Mouse (Mus musculus) midbrain, embryonic 15.5 days (tissue): ENCODE measurements around the gene Uchl4. TPM values are rescaled to one million over a fixed set of nuclear protein-coding genes. Genes with fewer than 3 reads are reported as not detected.

ENCODE experiments used
- ATAC-seq: fragments of 200-750 bp; cut with Nextera tagmentation; replicated peaks from 2 replicates; pipeline ENCODE4 v1.8.0; 2017; ENCODE audit warnings: moderate TSS enrichment
- H3K27ac ChIP-seq: fragments of 300-500 bp; sonication (generic); 2 replicates; pipeline ENCODE4 v1.5.1; 2015; ENCODE audit warnings: mild to moderate bottlenecking, inconsistent platforms
- H3K27me3 ChIP-seq: fragments of 300-500 bp; sonication (generic); replicated peaks from 2 replicates; pipeline ENCODE4 v1.6.1; 2015; ENCODE audit warnings: inconsistent platforms
- H3K36me3 ChIP-seq: fragments of 300-500 bp; sonication (generic); replicated peaks from 2 replicates; pipeline ENCODE4 v1.6.1; 2015; ENCODE audit warnings: inconsistent platforms
- H3K4me1 ChIP-seq: fragments of 300-500 bp; sonication (generic); 2 replicates; pipeline ENCODE4 v1.6.1; 2015; ENCODE audit warnings: inconsistent platforms
- H3K4me2 ChIP-seq: fragments of 300-500 bp; sonication (generic); 2 replicates; pipeline ENCODE4 v1.6.1; 2015; ENCODE audit warnings: inconsistent platforms, mild to moderate bottlenecking, moderate library complexity
- H3K4me3 ChIP-seq: fragments of 300-500 bp; sonication (generic); 2 replicates; pipeline ENCODE4 v1.5.1; 2015; ENCODE audit warnings: mild to moderate bottlenecking, inconsistent platforms
- H3K9ac ChIP-seq: fragments of 300-500 bp; sonication (generic); 2 replicates; pipeline ENCODE4 v1.6.1; 2015; ENCODE audit warnings: mild to moderate bottlenecking, inconsistent platforms
- H3K9me3 ChIP-seq: fragments of 300-500 bp; sonication (generic); 2 replicates; pipeline ENCODE4 v1.6.1; 2016; ENCODE audit warnings: inconsistent platforms
- WGBS: fragments of 180-500 bp; shearing (Covaris S2); methylation state at CpG from one replicate; pipeline ENCODE4 v1.1.7; 2015; ENCODE audit warnings: mixed read lengths; 5-methylcytosine and 5-hydroxymethylcytosine counted together
- polyA plus RNA-seq: library from polyadenylated mRNA; unstranded; fragments of >200 nt; fragmentation: Nextera tagmentation; extraction: Ambion mirVana; gene quantifications from 2 replicates; pipeline ENCODE4 v1.2.1, GENCODE M21; 2015

Gene Uchl4
- polyA plus RNA-seq, 1 experiment from 2014 or later: 2.7 TPM

DNA sequence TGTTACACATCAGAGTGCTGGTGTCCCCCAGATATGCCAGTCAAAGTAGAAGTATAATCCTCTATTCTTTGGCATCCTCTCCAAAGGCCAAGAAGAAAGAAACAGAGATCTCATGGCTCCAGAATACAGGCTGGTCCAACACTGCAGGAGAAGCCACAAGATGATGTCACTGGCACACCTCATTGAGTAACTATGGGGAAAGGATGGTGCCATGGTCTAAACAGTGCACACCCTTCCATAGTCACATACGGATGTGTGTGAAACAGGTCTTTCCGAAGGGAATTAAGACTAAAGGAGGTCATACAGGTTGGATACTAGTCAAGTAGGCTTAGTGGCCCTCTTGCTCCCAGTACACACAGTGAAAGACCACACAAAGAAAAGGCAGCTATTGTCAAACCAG is 18.4 kb upstream of the Uchl4 start:
- Histone ChIP-seq H3K4me2 (no peak overlapping the region), H3K4me1 (peaks cover 4% of the 10 kb centered on the region; the same call in 1 of the 2 replicates), H3K36me3 (no peaks in the 10 kb centered on the region), H3K9me3 (no peaks in the 10 kb centered on the region), H3K27ac (no peak overlapping the region), H3K9ac (no peak overlapping the region), H3K4me3 (no peak overlapping the region), H3K27me3 (no peaks in the 10 kb centered on the region)
- ATAC-seq: no peak
- 90% methylated on average over 2 of the region's 2 CpGs for WGBS

GRCm38 (mm10) chr9:64217887-64218286 is 17.1 kb upstream of the Uchl4 start:
- no peaks in the 10 kb centered on the region for H3K27me3 ChIP-seq
- H3K36me3 ChIP-seq: no peaks in the 10 kb centered on the region
- H3K27ac ChIP-seq: no peak overlapping the region
- H3K4me3 ChIP-seq: no peak overlapping the region
- no peak overlapping the region for H3K4me2 ChIP-seq
- peaks cover 4% of the 10 kb centered on the region; the same call in 1 of the 2 replicates for H3K4me1 ChIP-seq
- no peaks in the 10 kb centered on the region for H3K9me3 ChIP-seq
- no peak overlapping the region for H3K9ac ChIP-seq
- ATAC-seq: no peak

DNA sequence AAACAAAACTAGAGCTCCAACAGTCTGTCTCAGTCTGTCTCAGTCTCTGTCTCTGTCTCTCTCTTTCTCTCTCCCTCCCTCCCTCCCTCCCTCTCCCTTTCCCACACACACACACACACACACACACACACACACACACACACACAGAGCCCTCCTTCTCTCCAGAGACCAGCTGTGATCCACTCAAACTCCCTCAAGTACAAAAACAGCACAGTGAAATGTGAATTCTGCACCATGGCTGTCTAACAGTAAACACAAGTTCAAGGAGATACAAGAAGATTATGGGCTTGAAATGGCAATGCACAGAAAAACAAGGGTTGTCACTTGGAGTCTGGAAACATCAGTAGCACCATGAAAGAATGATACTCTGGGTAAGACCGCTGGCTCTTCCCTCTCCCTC is 15.7 kb upstream of the Uchl4 start:
- Histone ChIP-seq H3K27ac (no peak overlapping the region), H3K27me3 (no peaks in the 10 kb centered on the region), H3K4me1 (peaks cover 4% of the 10 kb centered on the region; the same call in 1 of the 2 replicates), H3K9ac (no peak overlapping the region), H3K9me3 (no peaks in the 10 kb centered on the region), H3K36me3 (no peaks in the 10 kb centered on the region), H3K4me3 (no peak overlapping the region), H3K4me2 (no peak overlapping the region)
- ATAC-seq: no peak
- 47% methylated on average over 1 of the region's 1 CpGs for WGBS

DNA sequence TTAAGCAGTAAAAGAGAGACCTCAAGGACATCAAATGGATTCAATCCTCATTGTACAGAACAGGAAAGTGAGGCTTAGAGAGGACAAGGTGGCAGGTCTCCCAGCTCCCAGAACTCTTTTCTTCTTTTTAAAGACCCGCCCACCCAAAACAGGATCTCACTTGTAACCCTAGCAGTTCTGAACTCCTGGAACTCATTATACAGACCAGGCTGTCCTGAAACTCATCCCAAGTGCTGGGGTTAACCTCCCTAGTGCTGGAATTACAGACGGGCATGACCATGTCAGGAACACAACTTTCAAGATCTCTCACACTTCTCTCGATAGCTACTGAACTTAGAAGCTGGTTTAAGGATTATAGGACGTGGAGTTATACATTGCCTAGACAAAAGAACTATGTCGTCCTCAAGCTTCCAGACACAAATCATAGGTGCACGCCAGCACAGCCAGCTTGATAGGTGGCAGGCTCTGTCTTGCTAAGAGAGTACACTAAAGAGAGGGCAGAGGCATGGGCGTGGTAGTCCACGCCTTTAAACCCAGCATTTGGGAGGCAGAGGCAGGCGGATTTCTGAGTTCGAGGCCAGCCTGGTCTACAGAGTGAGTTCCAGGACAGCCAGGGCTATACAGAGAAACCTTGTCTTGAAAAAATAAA is 15.1 kb upstream of the Uchl4 start:
- Histone ChIP-seq H3K4me1 (peaks cover 4% of the 10 kb centered on the region; the same call in 1 of the 2 replicates), H3K9ac (no peak overlapping the region), H3K9me3 (no peaks in the 10 kb centered on the region), H3K36me3 (no peaks in the 10 kb centered on the region), H3K27me3 (no peaks in the 10 kb centered on the region), H3K4me2 (no peak overlapping the region), H3K27ac (no peak overlapping the region), H3K4me3 (no peak overlapping the region)
- WGBS: 85% methylated on average over 10 of the region's 10 CpGs
- no peak for ATAC-seq

DNA sequence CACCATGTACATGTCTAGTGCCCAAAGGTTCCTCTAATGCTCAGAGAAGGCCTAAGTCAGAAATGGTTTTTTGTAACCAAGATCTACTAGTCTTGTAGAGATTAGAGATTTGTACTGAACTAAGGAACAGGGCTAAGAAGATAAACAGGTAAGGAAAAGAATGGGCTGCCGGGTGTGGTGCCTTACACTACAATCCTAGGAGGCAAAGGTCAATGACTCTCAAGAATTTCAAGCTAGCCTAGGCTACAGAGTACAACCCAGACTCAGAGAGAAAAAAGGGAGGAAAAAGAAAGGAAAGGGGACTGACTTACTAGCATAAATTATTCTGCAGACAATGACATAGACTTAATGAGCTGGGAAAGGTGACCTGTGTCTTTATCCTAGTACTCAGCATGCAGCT is 14.4 kb upstream of the Uchl4 start:
- Histone ChIP-seq H3K27me3 (no peaks in the 10 kb centered on the region), H3K9me3 (no peaks in the 10 kb centered on the region), H3K27ac (no peak overlapping the region), H3K36me3 (no peaks in the 10 kb centered on the region), H3K4me2 (no peak overlapping the region), H3K4me3 (no peak overlapping the region), H3K4me1 (peaks cover 4% of the 10 kb centered on the region; the same call in 1 of the 2 replicates), H3K9ac (no peak overlapping the region)
- no peak for ATAC-seq
- WGBS: 58% methylated on average over 1 of the region's 1 CpGs

- Histone ChIP-seq H3K9me3 (no peaks in the 10 kb centered on the region), H3K9ac (no peak overlapping the region), H3K36me3 (no peaks in the 10 kb centered on the region), H3K27ac (no peak overlapping the region), H3K27me3 (no peaks in the 10 kb centered on the region), H3K4me3 (no peak overlapping the region), H3K4me2 (no peak overlapping the region), H3K4me1 (peaks cover 4% of the 10 kb centered on the region; the same call in 1 of the 2 replicates)
- WGBS: 93% methylated on average over 3 of the region's 4 CpGs
- no peak for ATAC-seq
Observed at GRCm38 (mm10) chr9:64221480-64221879, 13.5 kb upstream of the Uchl4 start.

GRCm38 (mm10) chr9:64222098-64222497 is 12.9 kb upstream of the Uchl4 start:
- Histone ChIP-seq H3K9me3 (no peaks in the 10 kb centered on the region), H3K9ac (no peak overlapping the region), H3K36me3 (no peaks in the 10 kb centered on the region), H3K4me3 (no peak overlapping the region), H3K4me2 (no peak overlapping the region), H3K27me3 (no peaks in the 10 kb centered on the region), H3K4me1 (peaks cover 4% of the 10 kb centered on the region; the same call in 1 of the 2 replicates), H3K27ac (no peak overlapping the region)
- ATAC-seq: no peak
- 82% methylated on average over 2 of the region's 2 CpGs for WGBS

GRCm38 (mm10) chr9:64225805-64226204 is 9.2 kb upstream of the Uchl4 start:
- Histone ChIP-seq H3K27ac (no peak overlapping the region), H3K36me3 (no peaks in the 10 kb centered on the region), H3K9ac (no peak overlapping the region), H3K9me3 (no peaks in the 10 kb centered on the region), H3K4me2 (no peak overlapping the region), H3K27me3 (no peaks in the 10 kb centered on the region), H3K4me1 (no peaks in the 10 kb centered on the region), H3K4me3 (no peak overlapping the region)
- ATAC-seq: no peak

- Histone ChIP-seq H3K4me2 (no peak overlapping the region), H3K27me3 (no peaks in the 10 kb centered on the region), H3K9me3 (no peaks in the 10 kb centered on the region), H3K36me3 (no peaks in the 10 kb centered on the region), H3K9ac (no peak overlapping the region), H3K4me1 (peaks cover 3% of the 10 kb centered on the region; the same call in 1 of the 2 replicates), H3K4me3 (no peak overlapping the region), H3K27ac (no peak overlapping the region)
- 90% methylated on average over 12 of the region's 12 CpGs for WGBS
- ATAC-seq: no peak
Observed at GRCm38 (mm10) chr9:64227736-64228135, 7.3 kb upstream of the Uchl4 start.

DNA sequence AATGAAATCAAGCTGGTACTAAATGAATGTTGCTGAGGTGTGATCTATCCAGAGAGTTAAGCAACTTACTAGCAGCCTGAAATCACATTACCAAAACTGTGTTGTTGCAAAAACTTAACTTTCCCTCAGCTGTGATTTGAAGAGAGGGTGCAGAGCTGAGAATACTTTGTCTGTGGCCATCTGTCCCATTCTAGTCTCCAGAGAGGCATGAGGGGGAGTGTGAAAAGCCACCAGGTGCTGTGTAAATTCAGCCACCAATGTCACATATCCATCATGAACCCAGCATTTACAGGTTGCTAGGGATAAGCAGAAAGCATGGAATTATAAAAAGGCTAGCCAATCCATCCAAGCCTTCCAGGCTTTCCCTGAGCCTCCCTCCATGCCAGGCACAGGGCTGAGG is 6.0 kb upstream of the Uchl4 start:
- no peak overlapping the region for H3K4me2 ChIP-seq
- no peaks in the 10 kb centered on the region for H3K9me3 ChIP-seq
- peaks cover 4% of the 10 kb centered on the region; the same call in 1 of the 2 replicates for H3K4me1 ChIP-seq
- no peak overlapping the region for H3K27ac ChIP-seq
- H3K36me3 ChIP-seq: no peaks in the 10 kb centered on the region
- no peaks in the 10 kb centered on the region for H3K27me3 ChIP-seq
- H3K9ac ChIP-seq: no peak overlapping the region
- H3K4me3 ChIP-seq: no peak overlapping the region
- no peak for ATAC-seq

- Histone ChIP-seq H3K4me1 (peaks cover 9% of the 10 kb centered on the region; the same call in 1 of the 2 replicates), H3K4me2 (no peak overlapping the region), H3K27ac (no peak overlapping the region), H3K4me3 (no peak overlapping the region), H3K27me3 (no peaks in the 10 kb centered on the region), H3K36me3 (no peaks in the 10 kb centered on the region), H3K9ac (no peak overlapping the region), H3K9me3 (no peaks in the 10 kb centered on the region)
- 76% methylated on average over 5 of the region's 5 CpGs for WGBS
- ATAC-seq: no peak
Observed at GRCm38 (mm10) chr9:64231171-64231570, 3.8 kb upstream of the Uchl4 start.

DNA sequence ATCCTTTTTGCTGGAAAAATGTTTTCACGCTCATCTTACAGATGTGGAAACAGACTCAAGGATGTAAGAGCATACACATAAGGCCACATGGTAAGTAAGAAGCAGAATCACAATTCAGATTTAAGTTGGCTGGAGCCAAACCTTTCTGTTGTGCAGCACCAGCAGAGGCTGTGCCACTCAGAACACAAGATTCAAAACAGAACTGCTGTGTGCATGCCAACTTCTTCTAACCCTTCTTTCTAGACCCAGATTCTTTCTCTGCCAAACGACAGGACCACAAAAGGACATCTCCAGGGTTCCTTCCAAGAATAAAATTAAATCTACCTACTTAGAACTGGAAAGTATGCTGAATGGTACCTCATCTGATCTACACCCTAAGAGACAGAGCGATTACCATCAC is 3.3 kb upstream of the Uchl4 start:
- Histone ChIP-seq H3K4me3 (no peak overlapping the region), H3K4me1 (peaks cover 9% of the 10 kb centered on the region; the same call in 1 of the 2 replicates), H3K4me2 (no peak overlapping the region), H3K27me3 (no peaks in the 10 kb centered on the region), H3K9me3 (no peaks in the 10 kb centered on the region), H3K36me3 (no peaks in the 10 kb centered on the region), H3K27ac (no peak overlapping the region), H3K9ac (no peak overlapping the region)
- no peak for ATAC-seq
- WGBS: 84% methylated on average over 3 of the region's 3 CpGs

GRCm38 (mm10) chr9:64232257-64232957 is 2.6 kb upstream of the Uchl4 start:
- no peaks in the 10 kb centered on the region for H3K27me3 ChIP-seq
- WGBS: 65% methylated on average over 9 of the region's 9 CpGs
- H3K4me3 ChIP-seq: no peak overlapping the region
- peaks cover 9% of the 10 kb centered on the region; the same call in 1 of the 2 replicates for H3K4me1 ChIP-seq
- no peak for ATAC-seq
- H3K36me3 ChIP-seq: no peaks in the 10 kb centered on the region
- H3K9ac ChIP-seq: no peak overlapping the region
- no peak overlapping the region for H3K4me2 ChIP-seq
- H3K9me3 ChIP-seq: no peaks in the 10 kb centered on the region
- no peak overlapping the region for H3K27ac ChIP-seq
